Mouse (Mus musculus): Measurements from ENCODE around the gene Man1b1.

DNA sequence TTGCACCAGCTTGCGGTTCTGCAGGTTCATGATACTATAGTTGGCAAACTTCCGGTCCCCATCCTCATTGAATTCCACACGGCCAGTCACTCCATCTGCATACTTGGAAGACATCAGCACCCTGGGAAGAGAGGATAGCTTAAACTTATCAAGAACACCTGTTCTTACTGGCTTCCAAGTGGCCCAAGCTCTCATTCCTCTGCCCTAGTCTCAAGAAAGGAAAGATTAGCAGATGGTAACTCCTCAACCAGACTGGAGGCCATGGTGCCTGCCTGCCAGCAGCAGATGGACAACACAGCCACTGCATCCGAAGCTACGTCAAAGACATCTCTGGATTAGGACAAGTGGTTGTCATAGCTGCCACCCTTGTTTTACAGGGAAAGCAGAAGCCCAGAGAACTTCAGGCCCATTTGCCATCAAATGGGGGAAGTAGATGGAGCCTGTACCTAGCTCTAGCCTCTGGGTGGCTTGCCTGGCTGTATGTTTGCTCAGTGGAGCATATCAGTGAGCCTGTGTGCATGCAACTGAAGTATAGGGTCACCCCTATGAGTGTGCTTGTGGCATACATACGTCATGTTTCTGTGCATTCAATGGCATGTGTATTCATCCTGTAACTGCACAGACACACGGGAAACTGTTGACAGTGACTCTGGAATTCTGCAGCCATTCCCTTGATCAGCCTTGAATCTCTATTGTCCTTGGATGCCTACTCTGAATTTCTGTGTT, 28.0 kb upstream of the Man1b1 start:
- TF ChIP-seq CTCF (IDR thresholded peaks at IDR 0.05; ENCODE audit: borderline replicate concordance, extremely low read depth, insufficient read depth, insufficient read length) = no peak
- no peak for TF ChIP-seq POLR2A (IDR thresholded peaks at IDR 0.05; ENCODE audit: borderline replicate concordance, extremely low read depth, insufficient read depth, insufficient read length, poor library complexity, severe bottlenecking)

Measured in brain, embryonic 14.5 days (tissue).